Mouse (Mus musculus) stomach, adult 2 months (tissue): ENCODE results near the gene Ddx39b. TPM values are rescaled to one million over a fixed set of nuclear protein-coding genes. Genes with fewer than 3 reads are reported as not detected.

ENCODE experiments used
- polyA plus RNA-seq: library from polyadenylated mRNA; depleted of rRNA; stranded (reverse); fragments of >200 nt; gene quantifications from 2 replicates; pipeline ENCODE4 v1.2.3, GENCODE M21; 2012; rRNA removed

The Ddx39b gene
- 74.9 and 91.6 TPM in 2 replicates for polyA plus RNA-seq

GRCm38 (mm10) chr17:35241305-35242014 is at the start of gene Ddx39b:
Gene Ddx39b, plus strand, starts transcription at chr17:35241746.

GRCm38 (mm10) chr17:35193881-35194843 is 47.4 kb upstream of the Ddx39b start, which contains the start of gene Ltb:
Gene Ltb, plus strand, starts transcription at chr17:35194439.

GRCm38 (mm10) chr17:35201787-35202186 is 39.8 kb upstream of the Ddx39b start, which contains the start of gene Tnf:
Gene Tnf, minus strand, starts transcription at chr17:35202007.

GRCm38 (mm10) chr17:35204494-35205379 is 36.8 kb upstream of the Ddx39b start, which contains the start of gene Lta:
Gene Lta, minus strand, starts transcription at chr17:35205351.

GRCm38 (mm10) chr17:35220156-35220952 is 21.2 kb upstream of the Ddx39b start, which contains the start of gene Gm16181:
Gene Gm16181, plus strand, starts transcription at chr17:35220834.

GRCm38 (mm10) chr17:35233114-35233980 is 8.2 kb upstream of the Ddx39b start, which contains the start of gene Atp6v1g2:
Gene Atp6v1g2, plus strand, starts transcription at chr17:35233660.

GRCm38 (mm10) chr17:35235614-35236389 is 5.7 kb upstream of the Ddx39b start, which contains the start of gene Nfkbil1:
Gene Nfkbil1, minus strand, starts transcription at chr17:35235792.

GRCm38 (mm10) chr17:35262664-35263522 is 21.3 kb downstream of the Ddx39b start, which contains the start of gene H2-D1:
Gene H2-D1, plus strand, starts transcription at chr17:35262730.

Other genes starting within 250 kb of the Ddx39b start
- 95.5 and 126 TPM in 2 replicates for gene Vars, start 240.8 kb upstream of the Ddx39b start, polyA plus RNA-seq
- 1.9 and 2.2 TPM in 2 replicates for gene Vwa7, start 225.2 kb upstream of the Ddx39b start, polyA plus RNA-seq
- 0.58 and 1.9 TPM in 2 replicates for gene Sapcd1, start 213.7 kb upstream of the Ddx39b start, polyA plus RNA-seq
- 2.6 and 5.6 TPM in 2 replicates for gene Msh5, start 195.0 kb upstream of the Ddx39b start, polyA plus RNA-seq
- 131 and 147 TPM in 2 replicates for gene Clic1, start 191.8 kb upstream of the Ddx39b start, polyA plus RNA-seq
- gene Ddah2, start 182.7 kb upstream of the Ddx39b start, polyA plus RNA-seq = 16.3 and 20.7 TPM in 2 replicates
- 243 and 312 TPM in 2 replicates for gene Ly6g6c, start 176.4 kb upstream of the Ddx39b start, polyA plus RNA-seq
- 0.42 and 0.65 TPM in 2 replicates for gene Mpig6b, start 175.6 kb upstream of the Ddx39b start, polyA plus RNA-seq
- 99.6 and 112 TPM in 2 replicates for gene Ly6g6e, start 164.8 kb upstream of the Ddx39b start, polyA plus RNA-seq
- 5.1 and 6.4 TPM in 2 replicates for gene Ly6g6d, start 163.7 kb upstream of the Ddx39b start, polyA plus RNA-seq
- gene Ly6g6f, start 156.1 kb upstream of the Ddx39b start, polyA plus RNA-seq = 1.2 and 2.0 TPM in 2 replicates
- 88.7 and 152 TPM in 2 replicates for gene Abhd16a, start 152.5 kb upstream of the Ddx39b start, polyA plus RNA-seq
- gene Ly6g5c, start 133.5 kb upstream of the Ddx39b start, polyA plus RNA-seq = 1.4 TPM in 1 of 2 replicates, not detected in the other
- 1.2 and 2.2 TPM in 2 replicates for gene Ly6g5b, start 126.3 kb upstream of the Ddx39b start, polyA plus RNA-seq
- 9.3 and 11.8 TPM in 2 replicates for gene Gpank1, start 120.3 kb upstream of the Ddx39b start, polyA plus RNA-seq
- gene Csnk2b, start 119.7 kb upstream of the Ddx39b start, polyA plus RNA-seq = 258 and 301 TPM in 2 replicates
- 13.7 and 19.0 TPM in 2 replicates for gene D17H6S53E, start 115.4 kb upstream of the Ddx39b start, polyA plus RNA-seq
- gene Apom, start 109.7 kb upstream of the Ddx39b start, polyA plus RNA-seq = 0.08 and 0.20 TPM in 2 replicates
- 92.9 and 94.1 TPM in 2 replicates for gene Bag6, start 106.6 kb upstream of the Ddx39b start, polyA plus RNA-seq
- 262 and 284 TPM in 2 replicates for gene Prrc2a, start 76.8 kb upstream of the Ddx39b start, polyA plus RNA-seq
- 0.11 and 0.48 TPM in 2 replicates for gene Aif1, start 65.7 kb upstream of the Ddx39b start, polyA plus RNA-seq
- gene Lst1, start 53.3 kb upstream of the Ddx39b start, polyA plus RNA-seq = 3.7 and 6.5 TPM in 2 replicates
- 1.5 and 5.7 TPM in 2 replicates for gene Ltb, start 47.3 kb upstream of the Ddx39b start, polyA plus RNA-seq
- 0.24 and 0.42 TPM in 2 replicates for gene Tnf, start 39.7 kb upstream of the Ddx39b start, polyA plus RNA-seq
- gene Lta, start 36.4 kb upstream of the Ddx39b start, polyA plus RNA-seq = 0.10 and 0.36 TPM in 2 replicates
- 0.42 TPM in 1 of 2 replicates, not detected in the other for gene Gm16181, start 20.9 kb upstream of the Ddx39b start, polyA plus RNA-seq
- 1.3 and 1.7 TPM in 2 replicates for gene Atp6v1g2, start 8.1 kb upstream of the Ddx39b start, polyA plus RNA-seq
- 15.7 and 37.5 TPM in 2 replicates for gene Nfkbil1, start 6.0 kb upstream of the Ddx39b start, polyA plus RNA-seq
- gene H2-D1, start 21.0 kb downstream of the Ddx39b start, polyA plus RNA-seq = 243 and 319 TPM in 2 replicates
- 0.04 TPM in 1 of 2 replicates, not detected in the other for gene H2-Q1, start 78.7 kb downstream of the Ddx39b start, polyA plus RNA-seq
- gene H2-Q2, start 100.5 kb downstream of the Ddx39b start, polyA plus RNA-seq = 0.18 and 0.54 TPM in 2 replicates
- gene H2-Q4, start 137.9 kb downstream of the Ddx39b start, polyA plus RNA-seq = 29.8 and 31.3 TPM in 2 replicates
- 5.2 and 5.8 TPM in 2 replicates for gene H2-Q6, start 183.1 kb downstream of the Ddx39b start, polyA plus RNA-seq
- gene H2-Q7, start 197.4 kb downstream of the Ddx39b start, polyA plus RNA-seq = 12.4 and 12.6 TPM in 2 replicates
- 1.8 and 5.2 TPM in 2 replicates for gene H2-Q10, start 228.3 kb downstream of the Ddx39b start, polyA plus RNA-seq